Mouse (Mus musculus) c-Kit-positive CD71-negative TER-119-negative erythroid progenitor cells, embryonic 14.5 days (primary cell): ENCODE results near the gene Jchain.
"Not testable (repeated sequence)": the region's sequence is repeated elsewhere in the genome, so short reads cannot be mapped to it uniquely, and the experiment has no call there.

Source experiments
- DNase-seq: peaks from one replicate; pipeline ENCODE4 v3.0.0-alpha.2; 2013; ENCODE audit warnings: low read depth

Jchain gene

DNA sequence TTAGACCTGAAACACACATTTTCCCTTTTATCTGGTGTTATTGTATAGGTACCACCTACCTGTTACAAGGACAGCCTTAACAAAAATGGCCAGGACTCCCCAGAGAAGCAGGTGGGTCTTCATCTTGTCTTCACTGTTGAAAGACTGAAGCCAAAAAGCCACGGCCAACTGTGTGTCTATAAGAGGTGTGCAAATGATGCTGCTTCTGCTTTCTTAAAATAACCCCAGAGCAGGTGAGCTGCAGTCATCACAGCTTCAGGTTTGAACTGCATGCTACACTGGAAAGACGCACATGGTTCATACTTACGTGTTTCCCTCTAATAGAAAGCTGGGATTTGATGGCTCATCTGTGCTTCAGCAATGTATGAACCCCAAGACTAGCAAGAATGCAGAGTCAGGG is at the start of gene Jchain:
TSS of gene Jchain (minus strand) at position 235 of the 400 bp plus-strand sequence.
- no peak for DNase-seq

DNA sequence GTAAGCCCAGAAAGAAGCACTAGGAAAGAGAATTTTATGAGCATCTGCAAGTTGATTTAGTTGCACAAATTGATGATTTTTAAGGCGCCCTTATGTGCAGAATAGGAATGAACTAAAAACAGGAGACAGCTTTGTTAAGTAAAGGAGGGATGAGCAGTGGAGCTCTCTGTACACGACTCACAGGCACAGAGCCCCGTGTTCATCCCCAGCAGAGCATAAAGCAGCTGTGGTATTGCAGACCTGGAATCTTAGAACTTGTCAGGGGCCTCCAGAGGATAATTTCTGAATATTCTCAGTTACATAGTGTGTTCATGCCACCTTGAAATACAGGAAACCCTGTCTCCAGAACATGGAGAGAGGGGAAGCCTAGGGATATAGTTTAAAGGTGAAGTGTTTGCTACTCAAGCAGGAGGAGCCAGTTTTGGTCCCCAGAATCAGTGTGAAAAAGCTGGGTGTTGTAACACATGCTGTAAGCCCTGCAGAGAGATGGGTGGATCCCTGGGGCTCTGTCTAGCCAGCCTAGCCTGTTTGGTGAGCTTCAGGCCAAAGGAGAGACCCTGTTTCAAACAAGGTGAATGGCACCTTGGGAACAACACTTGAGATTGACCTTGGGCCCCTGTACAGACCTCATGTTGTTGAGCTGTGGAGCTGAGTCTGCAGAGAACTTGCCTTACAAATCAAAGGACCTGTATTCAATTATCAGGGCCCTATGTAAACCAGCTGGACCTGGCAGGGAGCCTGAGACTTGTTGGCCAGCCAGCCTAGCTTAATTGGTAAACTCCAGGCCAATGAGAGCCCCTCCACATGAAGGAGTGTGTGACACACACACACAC is 48.0 kb upstream of the Jchain start:
- DNase-seq, result no peak

DNA sequence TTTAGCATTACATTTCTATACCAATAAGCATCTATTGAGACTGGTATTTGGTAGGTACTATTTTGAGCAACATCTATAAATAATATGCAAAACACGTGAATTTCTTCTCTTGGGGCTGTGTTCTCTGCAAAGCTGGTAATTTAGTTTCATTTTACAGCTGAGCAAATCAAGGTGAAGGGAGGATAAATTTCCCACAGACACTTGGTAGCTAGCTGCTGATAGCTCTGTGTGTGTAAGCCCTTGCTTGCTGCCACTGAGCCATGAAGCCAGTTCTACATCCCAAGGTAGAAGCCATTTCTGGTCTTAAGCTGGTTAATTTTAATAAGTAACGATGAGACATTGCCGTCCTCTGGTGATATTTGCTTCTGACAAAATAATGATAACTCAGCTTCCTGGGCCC is 47.1 kb upstream of the Jchain start:
- DNase-seq, result no peak

DNA sequence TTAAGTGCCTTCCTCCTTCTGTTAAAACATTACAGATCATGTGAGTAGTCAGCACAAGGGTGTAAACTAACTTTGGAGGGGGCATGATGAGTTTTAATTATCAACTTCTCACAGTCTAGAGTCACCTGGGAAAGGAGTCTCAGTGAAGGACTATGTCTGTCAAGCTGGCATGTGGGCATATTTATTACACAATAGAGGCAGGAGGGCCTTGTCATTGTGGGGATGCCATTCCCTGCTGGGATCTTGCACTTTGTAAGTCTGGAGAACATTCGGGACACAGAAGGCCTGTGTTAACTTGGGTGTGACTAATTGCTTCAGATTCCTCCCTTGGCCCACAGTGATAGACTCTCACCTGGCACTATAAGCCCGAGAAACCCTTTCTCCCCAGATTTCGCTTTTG is 41.9 kb upstream of the Jchain start:
- no peak for DNase-seq

DNA sequence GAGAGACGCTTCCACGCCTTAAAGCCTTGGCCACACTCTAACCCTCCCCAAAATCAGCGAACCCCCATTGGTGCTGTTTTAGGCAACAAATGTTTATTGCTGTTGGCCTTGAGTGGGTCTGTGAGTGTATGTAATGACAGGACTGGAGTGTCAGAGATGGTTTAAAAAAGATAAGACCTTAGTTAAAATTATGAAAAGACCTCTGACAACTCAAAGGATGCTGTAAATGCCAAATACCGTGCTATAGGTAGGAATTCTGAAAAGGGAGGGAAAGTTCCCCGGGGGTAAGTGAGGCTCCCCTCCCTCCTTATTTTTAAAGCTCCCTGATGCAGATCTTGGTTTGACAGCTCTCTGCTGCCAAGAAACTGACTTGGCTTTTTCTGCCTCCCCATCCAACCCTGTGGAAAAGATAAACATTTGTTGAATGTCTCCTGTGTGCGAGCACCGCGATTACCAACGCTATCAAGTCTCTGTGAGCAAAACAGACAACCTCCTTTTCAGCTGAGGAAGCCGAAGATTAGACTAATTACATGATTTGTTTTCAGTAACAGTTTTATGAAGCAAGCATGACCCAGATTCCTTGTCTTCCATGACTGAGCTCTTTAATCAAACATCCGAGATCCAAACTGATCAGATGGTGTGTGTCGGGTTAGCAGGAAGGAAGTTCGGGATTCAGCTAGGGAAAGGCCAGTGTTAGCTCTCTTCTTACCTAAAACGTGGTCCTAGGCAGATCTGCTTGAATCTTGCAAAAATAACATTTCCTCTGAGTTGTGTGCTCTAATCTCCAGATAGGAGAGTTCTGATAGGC is 38.5 kb upstream of the Jchain start:
- DNase-seq, result no peak

DNA sequence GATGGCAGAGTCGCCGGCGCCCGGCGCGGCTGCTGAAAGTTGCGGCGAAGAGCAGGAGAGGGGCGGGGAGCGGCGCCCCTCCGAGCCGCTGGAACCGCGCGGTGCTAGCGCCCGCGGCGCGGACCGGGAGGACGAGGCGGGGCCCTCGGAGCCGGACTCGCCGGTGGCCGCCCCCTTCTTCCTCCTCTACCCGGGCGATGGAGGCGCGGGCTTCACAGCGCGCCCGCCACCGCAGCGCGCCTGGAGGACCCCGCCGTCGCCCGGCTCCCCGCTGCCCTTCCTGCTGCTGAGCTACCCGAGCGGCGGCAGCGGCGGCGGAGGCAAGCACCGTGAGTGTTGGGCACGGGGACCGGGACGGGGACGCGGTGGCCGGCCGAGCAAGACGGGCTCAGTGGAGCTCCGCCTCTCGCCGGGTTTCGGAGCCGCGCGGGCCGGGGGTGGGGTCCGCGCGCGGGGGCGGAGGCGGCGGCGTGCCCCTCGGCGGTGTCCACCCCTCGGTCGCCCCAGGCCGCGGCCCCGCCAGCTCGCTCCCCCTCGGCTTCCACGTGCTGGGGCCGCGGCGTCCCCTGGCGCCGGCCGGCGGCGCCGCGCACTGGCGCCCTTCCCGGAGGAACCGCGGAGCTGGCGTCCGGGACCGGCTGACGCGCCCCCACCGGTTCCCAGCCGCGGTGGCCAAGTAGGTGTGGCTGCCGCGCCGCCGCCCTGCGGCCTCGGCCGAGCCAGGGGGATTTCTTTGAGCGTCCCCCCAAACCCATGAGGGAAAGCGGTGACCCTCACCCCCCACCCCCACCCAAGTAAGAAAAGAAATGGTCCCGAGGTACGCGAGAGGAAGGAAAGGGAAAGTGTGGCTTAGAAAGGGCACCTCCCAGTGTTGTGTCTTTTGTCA is 37.7 kb upstream of the Jchain start:
- DNase-seq, result no peak

DNA sequence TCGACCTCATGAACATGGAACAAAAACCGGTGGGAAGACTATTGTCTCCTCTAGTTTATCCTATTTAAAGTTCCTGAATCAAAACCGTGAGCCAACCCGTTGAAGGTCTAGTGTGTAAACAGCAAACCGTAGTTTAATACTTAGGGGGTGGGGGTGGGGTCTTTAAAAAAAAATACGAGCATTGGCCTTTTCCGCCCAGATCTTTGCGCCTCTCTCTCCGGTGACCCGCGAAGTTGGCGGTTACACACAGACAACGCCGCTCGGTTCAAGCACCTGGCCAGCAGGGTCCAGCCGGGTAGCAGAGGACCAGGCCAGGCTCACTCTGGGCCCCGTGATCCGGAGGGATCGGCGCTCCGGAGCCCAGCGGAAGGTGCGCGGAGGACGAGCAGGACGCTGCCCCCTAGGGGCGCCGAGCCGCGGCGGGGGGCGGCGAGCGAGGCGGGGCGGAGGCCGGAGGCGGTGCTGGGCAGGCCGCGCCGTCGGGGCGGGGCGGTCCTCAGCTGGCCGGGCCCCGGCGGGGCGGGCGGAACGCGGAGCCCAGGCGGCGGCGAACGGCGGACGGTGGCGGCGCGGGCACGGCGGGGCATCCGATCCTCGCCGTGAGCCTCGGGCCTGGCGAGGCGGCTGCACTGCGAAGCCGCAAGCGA is 36.9 kb upstream of the Jchain start, which contains the start of gene Rufy3:
TSS of gene Rufy3 (plus strand) at position 540 of the 647 bp plus-strand sequence.
- peak; percentile 49 for DNase-seq

DNA sequence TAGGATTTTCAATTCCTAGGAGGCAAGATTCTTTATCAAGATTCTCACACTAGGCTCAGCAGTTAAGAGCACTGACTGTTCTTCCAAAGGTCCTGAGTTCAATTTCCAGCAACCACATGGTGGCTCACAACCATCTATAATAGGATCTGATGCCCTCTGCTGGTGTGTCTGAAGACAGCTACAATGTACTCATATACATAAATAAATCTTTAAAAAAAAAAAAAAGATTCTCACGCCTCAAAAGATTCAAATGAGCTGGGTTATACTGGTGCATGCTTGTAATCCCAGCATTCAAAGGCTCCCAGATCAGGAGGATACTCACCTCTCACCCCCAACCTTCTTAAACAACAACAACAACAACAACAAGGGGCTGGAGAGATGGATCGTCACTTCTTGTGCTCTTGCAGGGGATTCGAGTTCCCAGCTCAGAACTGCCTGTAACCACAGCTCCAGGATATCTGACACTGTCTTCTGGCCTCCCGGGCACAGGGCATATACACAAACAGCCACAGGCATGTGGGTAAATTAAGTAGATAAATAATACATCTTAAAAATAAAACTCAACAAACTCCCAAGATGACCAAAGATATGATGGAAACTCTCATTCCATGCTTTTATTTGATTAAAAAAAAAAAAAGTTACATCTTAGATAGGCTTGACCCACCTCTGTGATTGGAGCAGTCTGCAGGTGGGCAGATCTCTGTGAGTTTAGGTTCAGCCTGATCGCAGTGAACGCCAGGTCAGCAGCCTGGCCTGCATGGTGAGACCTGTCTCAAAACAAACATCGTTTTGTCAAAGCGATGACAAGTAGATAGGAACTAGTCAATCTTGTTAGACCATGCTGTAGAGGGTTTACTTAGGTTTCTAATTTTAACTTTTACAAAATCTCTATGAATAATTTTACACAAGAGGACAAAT is 35.4 kb upstream of the Jchain start:
- DNase-seq, result no peak

DNA sequence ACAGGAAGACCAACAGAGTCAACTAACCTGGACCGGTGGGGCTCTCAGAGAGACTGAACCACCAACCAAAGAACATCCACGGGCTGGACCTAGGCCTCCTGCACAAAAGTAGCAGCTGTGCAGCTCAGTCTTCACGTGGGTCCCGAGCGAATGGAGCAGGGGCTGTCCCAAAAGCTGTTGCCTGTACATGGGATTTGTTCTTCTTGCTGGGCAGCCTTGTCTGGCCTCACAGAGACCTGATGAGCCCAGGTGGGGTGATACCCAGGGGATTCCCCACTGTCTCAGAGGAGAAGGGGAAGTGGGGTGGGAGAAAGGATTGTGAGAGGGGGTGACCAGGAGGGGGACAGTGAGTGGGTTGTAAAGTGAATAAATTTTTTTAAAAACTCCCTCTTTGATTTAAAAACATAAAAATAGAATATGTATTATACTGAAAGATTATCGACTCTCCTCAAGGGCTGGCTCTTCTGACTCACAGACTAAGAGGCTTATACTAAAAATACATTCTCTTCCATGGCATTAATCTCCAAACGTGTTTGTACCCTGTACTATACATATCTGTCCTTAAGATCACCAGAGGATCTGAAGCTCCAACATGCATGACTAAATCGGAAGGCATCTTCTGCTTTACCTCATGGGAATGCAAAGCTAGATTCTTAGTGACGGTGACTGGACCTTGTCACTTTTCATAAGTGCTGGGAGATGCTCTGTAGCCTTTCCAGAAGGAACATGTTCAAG is 33.6 kb upstream of the Jchain start:
- no peak for DNase-seq

DNA sequence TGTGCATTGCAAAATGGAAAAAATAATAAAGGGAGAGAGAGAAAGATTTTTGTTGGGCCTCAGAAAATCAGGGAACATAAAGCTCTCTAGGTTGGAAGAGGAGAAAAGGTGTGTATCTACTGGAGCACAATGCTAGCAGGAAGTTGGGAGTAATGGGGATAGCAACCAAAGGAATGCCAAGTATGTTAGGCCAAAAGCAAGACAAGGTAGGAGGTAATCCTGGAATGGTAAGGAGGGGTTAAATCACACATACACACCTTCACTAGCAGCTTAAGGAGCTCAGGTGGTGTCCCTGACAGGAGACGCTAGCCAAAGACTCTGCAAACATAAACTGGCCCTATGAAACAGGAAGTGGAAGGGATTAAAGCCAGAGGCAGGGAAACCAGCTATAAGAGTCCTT is 31.3 kb upstream of the Jchain start:
- DNase-seq, result no peak

DNA sequence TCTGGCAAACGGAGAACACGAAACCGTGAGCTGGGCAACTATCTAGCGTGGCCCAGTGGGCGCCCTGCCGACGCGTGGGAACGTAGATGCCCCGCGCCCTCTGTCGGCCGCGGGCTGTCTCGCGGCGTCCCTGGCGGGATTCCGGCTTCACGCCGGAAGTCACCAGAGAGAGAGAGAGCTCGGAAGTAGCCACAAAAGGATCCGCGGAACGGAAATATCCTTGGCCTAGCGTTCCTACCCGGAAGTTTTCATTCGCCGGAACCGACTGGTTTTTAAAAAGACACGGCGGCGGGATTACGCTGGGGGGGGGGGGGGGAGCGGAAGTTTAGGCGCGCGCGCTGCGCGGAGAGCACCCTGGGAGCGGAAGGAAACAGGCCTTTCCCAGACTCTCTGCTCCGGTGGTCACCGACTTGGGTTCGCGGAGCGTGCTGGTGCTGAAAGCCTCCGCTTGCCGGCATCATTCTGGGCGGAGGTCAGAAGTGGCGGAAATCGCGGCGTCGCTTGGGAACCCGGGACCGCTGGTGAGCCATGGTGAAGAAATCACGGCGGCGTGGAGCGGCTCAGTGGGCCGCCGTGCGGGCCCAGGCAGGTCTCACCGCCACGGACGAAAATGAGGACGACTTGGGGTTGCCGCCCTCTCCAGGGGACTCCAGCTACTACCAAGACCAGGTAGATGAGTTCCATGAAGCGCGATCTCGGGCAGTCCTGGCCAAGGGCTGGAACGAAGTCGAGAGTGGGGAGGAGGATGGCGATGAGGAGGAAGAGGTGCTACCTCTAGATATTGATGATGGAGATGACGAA is 26.6 kb upstream of the Jchain start, which contains the start of gene Utp3:
TSS of gene Utp3 (plus strand) at position 377 of the 801 bp plus-strand sequence.
- DNase-seq, result peak; percentile 99

DNA sequence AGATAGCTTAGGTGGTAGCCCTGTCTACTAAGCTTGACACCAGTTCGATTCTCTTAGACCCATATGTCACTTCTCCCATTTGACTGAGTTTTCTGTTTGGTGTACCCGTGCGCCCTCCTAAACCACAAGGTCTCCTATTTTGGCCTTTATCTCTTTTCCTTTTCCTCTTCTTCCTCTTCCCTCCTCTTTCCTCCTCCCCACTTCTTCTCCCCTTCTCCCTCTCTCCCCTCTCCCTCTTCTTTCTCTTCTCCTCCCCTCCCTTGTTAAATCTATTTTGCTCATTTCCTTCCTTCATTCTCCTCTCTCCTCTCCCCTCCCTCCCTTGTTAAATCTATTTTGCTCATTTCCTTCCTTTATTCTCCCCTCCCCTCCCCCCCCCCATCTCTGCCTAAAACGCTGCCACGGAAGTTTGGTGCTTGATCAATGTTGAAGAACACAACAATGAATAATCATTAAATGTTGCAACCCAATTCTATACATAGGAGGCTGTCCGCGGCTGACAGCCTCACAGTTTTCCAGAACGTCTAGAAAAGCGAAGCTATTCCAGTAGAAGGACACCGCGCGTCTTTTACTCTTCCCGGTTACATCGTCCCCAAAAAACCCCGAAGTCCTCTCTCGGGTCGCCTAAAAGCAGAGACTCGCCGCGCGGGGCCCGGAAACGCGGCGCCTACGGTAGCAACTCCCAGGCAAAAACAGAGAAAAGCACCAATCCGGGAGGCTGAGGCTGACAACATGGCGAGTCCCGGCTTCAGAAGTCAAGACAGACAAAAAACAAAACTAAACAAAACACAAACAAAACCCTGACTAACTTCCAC is 25.8 kb upstream of the Jchain start:
- DNase-seq, result no peak

DNA sequence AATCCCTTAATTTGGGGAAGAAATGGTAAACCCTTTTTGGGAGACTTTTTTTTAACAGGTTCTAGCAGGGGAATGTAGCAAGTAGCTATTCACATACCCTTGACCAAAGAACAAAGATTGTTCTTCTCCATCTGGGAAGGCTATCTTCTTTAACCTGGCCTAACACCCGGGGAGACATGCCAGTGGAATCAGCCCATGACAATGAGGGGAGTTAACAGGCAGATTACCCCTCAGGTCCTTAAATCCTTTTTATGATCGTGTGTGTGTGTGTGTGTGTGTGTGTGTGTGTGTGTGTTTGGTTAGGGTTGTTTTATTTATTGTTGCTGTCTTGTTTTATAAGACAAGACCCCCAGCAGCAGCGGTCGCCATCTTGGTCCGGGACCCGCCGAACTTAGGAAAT is 17.8 kb upstream of the Jchain start:
- DNase-seq, result no peak

DNA sequence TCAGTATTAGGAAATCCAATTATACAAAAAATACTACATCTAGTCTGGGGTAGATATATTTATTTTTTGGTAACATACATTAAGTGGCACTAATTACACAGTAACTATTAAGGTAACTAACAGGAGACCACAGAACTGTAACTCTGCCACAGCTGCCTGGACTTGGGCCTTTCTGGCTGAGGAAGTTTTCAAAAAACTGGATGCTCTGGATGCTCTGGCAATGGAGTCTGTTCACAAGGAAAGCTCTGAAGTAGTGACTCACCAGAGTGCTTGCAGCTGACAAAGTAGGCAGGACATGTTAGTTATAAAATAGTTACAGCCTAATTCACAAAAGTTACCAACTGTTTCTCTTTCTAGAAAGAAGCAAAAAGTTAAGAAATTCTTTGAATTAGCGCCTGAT is 16.7 kb upstream of the Jchain start:
- not testable (repeated sequence) for DNase-seq

DNA sequence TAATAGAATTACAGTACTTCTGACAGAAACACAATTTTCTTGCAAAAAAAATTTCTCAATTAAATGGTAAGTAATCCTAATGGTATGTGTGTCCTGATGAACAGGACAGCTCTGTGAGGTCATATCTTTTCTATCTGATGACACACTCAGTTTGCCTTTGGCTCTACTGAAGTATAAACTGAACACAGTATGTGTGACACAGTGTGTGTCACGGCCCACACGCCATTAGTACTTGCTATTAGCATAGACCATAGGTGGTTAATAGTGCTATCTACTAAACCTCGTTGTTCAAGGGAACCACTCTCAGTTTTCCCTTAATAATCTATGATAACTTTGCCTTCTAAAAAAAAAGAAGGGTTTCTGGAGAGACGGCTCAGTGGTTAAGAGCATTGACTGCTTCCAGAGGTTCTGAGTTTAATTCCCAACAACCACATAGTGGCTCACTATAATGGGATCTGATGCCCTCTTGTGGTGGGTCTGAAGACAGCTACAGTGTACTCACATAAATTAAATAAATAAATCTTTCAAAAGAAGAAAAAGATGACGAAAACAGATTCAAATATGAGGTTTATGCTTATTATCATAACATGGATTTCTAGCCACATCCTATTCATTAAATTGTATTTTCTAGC is 15.1 kb upstream of the Jchain start:
- no peak for DNase-seq

DNA sequence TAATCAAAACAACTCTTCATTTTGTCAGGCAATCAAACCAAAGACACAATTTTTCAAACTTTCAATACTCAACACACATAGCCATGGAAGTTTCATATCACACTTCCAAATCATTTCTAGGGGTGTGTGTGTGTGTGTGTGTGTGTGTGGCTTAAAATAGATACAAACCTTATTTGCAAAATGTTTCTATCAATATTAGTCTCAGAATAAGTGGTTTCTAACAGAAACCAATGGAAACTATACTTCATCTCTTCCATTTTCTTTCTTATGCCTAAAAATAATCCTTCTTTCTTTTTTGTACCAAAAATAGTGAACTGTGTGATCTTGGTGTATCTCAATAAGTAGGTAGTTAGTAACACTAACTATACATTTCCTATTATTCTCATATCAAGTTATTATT is 13.2 kb upstream of the Jchain start:
- DNase-seq, result no peak

DNA sequence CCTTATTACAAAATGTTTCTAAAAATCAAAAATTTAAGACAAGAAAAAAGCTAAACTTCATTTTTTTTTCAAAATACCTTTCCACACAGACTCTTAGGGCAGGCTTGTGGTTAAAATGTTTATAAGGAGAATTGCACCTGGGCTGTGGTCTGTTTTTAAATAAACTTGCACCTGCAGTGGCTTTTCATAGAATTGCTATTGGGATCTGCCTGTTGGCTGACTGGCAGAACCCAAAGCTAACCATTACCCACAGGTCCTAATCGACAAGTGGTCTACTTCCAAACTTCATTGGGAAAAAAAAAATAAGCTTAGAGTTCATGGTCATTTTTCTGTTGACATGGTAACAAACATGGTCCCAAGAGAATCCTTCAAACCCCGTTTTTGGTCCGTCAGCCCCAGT is 7.0 kb upstream of the Jchain start:
- DNase-seq, result no peak

DNA sequence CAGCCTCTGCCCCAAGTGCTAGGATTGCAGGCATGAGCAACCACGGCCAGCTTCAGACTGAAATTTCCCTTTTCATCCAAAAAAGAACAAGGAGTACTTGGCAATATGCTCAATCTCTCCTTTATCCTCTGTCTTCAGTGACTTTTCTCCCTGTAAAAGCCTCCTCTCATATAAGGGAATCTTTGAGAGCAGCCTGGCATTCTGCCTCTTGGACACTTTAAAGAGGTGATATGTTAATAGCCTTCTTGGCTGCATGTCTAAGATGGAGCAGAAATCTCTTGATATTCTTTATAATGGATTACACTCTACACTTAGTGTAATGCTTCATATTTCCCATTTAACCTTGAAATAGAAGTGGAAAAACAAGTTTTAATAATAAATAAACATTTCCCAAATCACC is 3.2 kb upstream of the Jchain start:
- no peak for DNase-seq
